Mouse (Mus musculus) forebrain, postnatal 0 days (tissue): Measurements from ENCODE around the gene Aacs. TPM values are rescaled to one million over a fixed set of nuclear protein-coding genes. Genes with fewer than 3 reads are reported as not detected.
A peak's percentile ranks its signal among the peaks of the same experiment; 100 is the strongest.

Source experiments
- ATAC-seq: fragments of 200-750 bp; cut with Nextera tagmentation; 2 replicates; pipeline ENCODE4 v1.8.0; 2017; ENCODE audit warnings: mild to moderate bottlenecking, moderate library complexity
- DNase-seq: peaks from one replicate; pipeline ENCODE4 v3.0.0-alpha.2; 2015
- H3K27ac ChIP-seq: fragments of 300-500 bp; sonication (generic); 2 replicates; pipeline ENCODE4 v1.5.1; 2014; ENCODE audit warnings: low read depth, mild to moderate bottlenecking, antibody characterized with exemption, low read length, moderate library complexity, mixed read lengths
- H3K27me3 ChIP-seq: fragments of 300-500 bp; sonication (generic); 2 replicates; pipeline ENCODE4 v1.6.1; 2014; ENCODE audit warnings: mild to moderate bottlenecking, low read length, mixed read lengths; ENCODE audit not compliant: insufficient read depth
- H3K36me3 ChIP-seq: fragments of 300-500 bp; sonication (generic); 2 replicates; pipeline ENCODE4 v1.6.1; 2014; ENCODE audit warnings: mild to moderate bottlenecking, moderate library complexity; ENCODE audit not compliant: insufficient read depth
- H3K4me1 ChIP-seq: fragments of 300-500 bp; sonication (generic); 2 replicates; pipeline ENCODE4 v1.6.1; 2014; ENCODE audit warnings: antibody characterized with exemption; ENCODE audit not compliant: insufficient read depth
- H3K4me2 ChIP-seq: fragments of 300-500 bp; sonication (generic); 2 replicates; pipeline ENCODE4 v1.6.1; 2014; ENCODE audit warnings: low read depth, mild to moderate bottlenecking, moderate library complexity
- H3K4me3 ChIP-seq: fragments of 300-500 bp; sonication (generic); 2 replicates; pipeline ENCODE4 v1.5.1; 2014; ENCODE audit warnings: low read depth, low read length, mixed read lengths
- H3K9ac ChIP-seq: fragments of 300-500 bp; sonication (generic); 2 replicates; pipeline ENCODE4 v1.6.1; 2014; ENCODE audit warnings: mild to moderate bottlenecking
- H3K9me3 ChIP-seq: fragments of 300-500 bp; sonication (generic); 2 replicates; pipeline ENCODE4 v1.6.1; 2016; ENCODE audit warnings: low read length
- CTCF ChIP-seq: sonication (generic); IDR thresholded peaks from 2 replicates; pipeline ENCODE4 v1.5.1; 2016; ENCODE audit warnings: antibody characterized with exemption, control low read depth, low read depth
- WGBS: fragments of 180-500 bp; shearing (Covaris S2); extraction: QIAGEN DNeasy Blood & Tissue Kit; methylation state at CpG from one replicate; pipeline ENCODE4 v1.1.7; 2014; 5-methylcytosine and 5-hydroxymethylcytosine counted together
- polyA plus RNA-seq: library from polyadenylated mRNA; unstranded; fragments of >200 nt; fragmentation: Nextera tagmentation; extraction: Ambion mirVana; gene quantifications from 2 replicates; pipeline ENCODE4 v1.2.1, GENCODE M21; 2015
- total RNA-seq: library from RNA; depleted of rRNA; stranded (reverse); fragments of >200 nt; gene quantifications from 2 replicates; pipeline ENCODE4 v1.2.3, GENCODE M21; 2014

Gene Aacs
- total and polyA plus RNA-seq, 2 experiments from 2014 or later = 90.9 to 97.9 TPM

- ATAC-seq (no peak), DNase-seq (no peak)
- Histone ChIP-seq H3K4me3 (no peak overlapping the region), H3K27me3 (no peaks in the 10 kb centered on the region), H3K9ac (no peak overlapping the region), H3K36me3 (peaks cover 50% of the 10 kb centered on the region), H3K27ac (no peak overlapping the region), H3K4me2 (no peak overlapping the region), H3K9me3 (no peaks in the 10 kb centered on the region), H3K4me1 (no peaks in the 10 kb centered on the region)
- TF ChIP-seq CTCF = no peak
- WGBS = 96% methylated on average over 6 of the region's 6 CpGs
Measured at GRCm38 (mm10) chr5:125503628-125504027, 28.0 kb downstream of the Aacs start.

GRCm38 (mm10) chr5:125504692-125505091, 29.1 kb downstream of the Aacs start:
- whole genome bisulfite sequencing = 60% methylated on average over 11 of the region's 11 CpGs
- no peak overlapping the region for H3K9ac ChIP-seq
- no peak for TF ChIP-seq CTCF

DNA sequence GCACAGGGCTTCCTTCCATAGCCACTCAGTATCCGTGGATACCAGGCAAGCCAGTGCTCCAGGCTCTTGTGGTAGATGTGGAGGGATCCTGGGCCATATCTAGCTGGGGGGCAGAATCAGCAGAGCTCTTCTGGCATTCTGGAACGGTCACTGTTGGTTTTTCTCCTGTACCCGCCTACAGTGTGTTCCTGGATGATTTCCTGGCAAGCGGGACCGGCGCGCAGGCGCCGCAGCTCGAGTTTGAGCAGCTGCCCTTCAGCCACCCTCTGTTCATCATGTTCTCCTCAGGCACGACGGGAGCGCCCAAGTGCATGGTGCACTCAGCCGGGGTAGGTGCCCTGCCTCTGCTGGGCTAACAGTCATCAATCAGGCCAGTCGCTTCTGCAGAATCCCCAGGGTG, 30.4 kb downstream of the Aacs start:
- no peak overlapping the region for H3K4me2 ChIP-seq
- H3K27me3 ChIP-seq = no peaks in the 10 kb centered on the region
- WGBS = 90% methylated on average over 15 of the region's 15 CpGs
- no peak for ATAC-seq
- no peaks in the 10 kb centered on the region for H3K4me1 ChIP-seq
- DNase-seq = no peak
- no peak overlapping the region for H3K9ac ChIP-seq
- H3K9me3 ChIP-seq = no peaks in the 10 kb centered on the region
- peaks cover 57% of the 10 kb centered on the region for H3K36me3 ChIP-seq
- no peak for TF ChIP-seq CTCF
- no peak overlapping the region for H3K27ac ChIP-seq
- no peak overlapping the region for H3K4me3 ChIP-seq

More at GRCm38 (mm10) chr5:125504692-125505091, 29.1 kb downstream of the Aacs start:
- Histone ChIP-seq H3K27me3 (no peaks in the 10 kb centered on the region), H3K9me3 (no peaks in the 10 kb centered on the region), H3K4me2 (no peak overlapping the region), H3K4me1 (no peaks in the 10 kb centered on the region), H3K4me3 (no peak overlapping the region), H3K36me3 (peaks cover 56% of the 10 kb centered on the region), H3K27ac (no peak overlapping the region)
- DNase-seq (no peak), ATAC-seq (no peak)

- TF ChIP-seq CTCF = peak; percentile 35
- WGBS = 90% methylated on average over 9 of the region's 9 CpGs
- ATAC-seq = no peak
Measured at GRCm38 (mm10) chr5:125507582-125507981, 32.0 kb downstream of the Aacs start.

GRCm38 (mm10) chr5:125508006-125508405, 32.4 kb downstream of the Aacs start:
- ATAC-seq (no peak), DNase-seq (no peak)
- WGBS = 95% methylated on average over 10 of the region's 10 CpGs
- Histone ChIP-seq H3K4me3 (no peak overlapping the region), H3K4me1 (no peaks in the 10 kb centered on the region), H3K27ac (no peak overlapping the region), H3K27me3 (no peaks in the 10 kb centered on the region), H3K9ac (no peak overlapping the region), H3K9me3 (no peaks in the 10 kb centered on the region), H3K36me3 (peaks cover 67% of the 10 kb centered on the region), H3K4me2 (no peak overlapping the region)
- TF ChIP-seq CTCF = no peak

More at GRCm38 (mm10) chr5:125507582-125507981, 32.0 kb downstream of the Aacs start:
- Histone ChIP-seq H3K9me3 (no peaks in the 10 kb centered on the region), H3K27me3 (no peaks in the 10 kb centered on the region), H3K4me2 (no peak overlapping the region), H3K4me1 (no peaks in the 10 kb centered on the region), H3K9ac (no peak overlapping the region), H3K36me3 (peaks cover 67% of the 10 kb centered on the region), H3K27ac (no peak overlapping the region), H3K4me3 (no peak overlapping the region)
- DNase-seq = no peak

DNA sequence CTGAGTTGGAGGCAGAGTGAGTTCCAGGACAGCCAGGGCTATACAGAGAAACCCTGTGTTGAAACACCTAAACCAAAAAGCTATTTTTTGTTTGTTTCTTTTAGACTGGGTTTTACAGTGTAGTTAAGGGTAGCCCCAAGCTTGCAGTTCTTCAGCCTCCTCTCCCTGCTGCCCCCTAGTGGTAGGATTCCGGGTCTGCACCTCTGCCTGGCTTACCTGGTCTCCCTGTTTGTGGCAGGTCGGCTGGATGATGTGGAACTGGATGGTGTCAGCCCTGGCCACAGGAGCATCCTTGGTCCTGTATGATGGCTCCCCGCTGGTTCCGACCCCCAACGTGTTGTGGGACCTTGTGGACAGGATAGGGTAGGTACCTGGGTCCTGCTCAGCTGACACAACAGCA, 33.9 kb downstream of the Aacs start:
- no peak overlapping the region for H3K27ac ChIP-seq
- no peaks in the 10 kb centered on the region for H3K4me1 ChIP-seq
- H3K9me3 ChIP-seq = no peaks in the 10 kb centered on the region
- peak; percentile 31 for DNase-seq
- ATAC-seq = no peak
- no peak overlapping the region for H3K4me3 ChIP-seq
- TF ChIP-seq CTCF = peak; percentile 79
- H3K9ac ChIP-seq = no peak overlapping the region
- no peak overlapping the region for H3K4me2 ChIP-seq
- H3K36me3 ChIP-seq = peaks cover 72% of the 10 kb centered on the region
- WGBS = 57% methylated on average over 5 of the region's 5 CpGs
- H3K27me3 ChIP-seq = no peaks in the 10 kb centered on the region

- peak; percentile 32 for DNase-seq
- H3K27ac ChIP-seq = no peak overlapping the region
- H3K9me3 ChIP-seq = no peaks in the 10 kb centered on the region
- peaks cover 78% of the 10 kb centered on the region for H3K36me3 ChIP-seq
- no peaks in the 10 kb centered on the region for H3K27me3 ChIP-seq
- H3K9ac ChIP-seq = 0 out of 2 replicates have a peak overlapping the region, but pooled peaks have one; percentile 22
- no peak for TF ChIP-seq CTCF
- H3K4me1 ChIP-seq = no peaks in the 10 kb centered on the region
- peak; percentile 34 for ATAC-seq
- WGBS = 82% methylated on average over 12 of the region's 12 CpGs
- no peak overlapping the region for H3K4me3 ChIP-seq
- no peak overlapping the region for H3K4me2 ChIP-seq
Measured at GRCm38 (mm10) chr5:125515006-125515405, 39.4 kb downstream of the Aacs start.
